Mouse (Mus musculus): ENCODE measurements at regions not wholly inside any gene's neighbourhood (a gene's known extent, or its start where the extent isn't known, plus 50 kb on each side); places are given as distances from the start of the nearest gene placed in this dataset.
"Not testable (repeated sequence)": the region's sequence is repeated elsewhere in the genome, so short reads cannot be mapped to it uniquely, and the experiment has no call there.

DNA sequence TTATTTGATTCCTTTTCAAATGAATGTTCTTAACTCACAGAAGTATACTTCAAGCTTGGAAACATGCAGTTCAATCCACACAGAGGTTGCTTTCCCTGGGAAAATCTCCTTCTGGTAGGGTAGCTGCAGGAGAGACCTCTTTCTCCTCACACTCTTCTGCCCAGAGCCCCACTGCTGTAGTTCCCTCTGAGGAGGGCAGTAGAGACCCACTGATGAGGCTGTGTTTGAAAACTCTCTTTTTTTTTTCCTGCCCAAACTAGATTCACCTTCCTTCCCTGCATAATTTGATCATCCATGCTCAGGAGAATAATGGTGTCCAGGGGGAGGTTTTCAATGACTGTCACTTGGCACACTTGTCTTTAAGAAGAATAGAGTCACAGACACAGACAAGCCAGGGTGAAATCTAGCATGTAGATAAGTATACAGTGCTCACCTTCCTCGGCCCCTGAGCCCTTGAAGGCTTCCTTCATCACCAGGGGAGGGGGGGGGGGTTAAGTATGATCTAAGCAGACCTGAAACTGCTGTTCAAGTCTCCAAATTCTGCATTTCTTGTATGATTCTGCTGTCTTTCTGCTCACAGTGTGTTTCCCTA lies 457.3 kb upstream of the Nrsn1 start:
- peak; percentile 50 for DNase-seq (ENCODE audit: low spot score)

DNA sequence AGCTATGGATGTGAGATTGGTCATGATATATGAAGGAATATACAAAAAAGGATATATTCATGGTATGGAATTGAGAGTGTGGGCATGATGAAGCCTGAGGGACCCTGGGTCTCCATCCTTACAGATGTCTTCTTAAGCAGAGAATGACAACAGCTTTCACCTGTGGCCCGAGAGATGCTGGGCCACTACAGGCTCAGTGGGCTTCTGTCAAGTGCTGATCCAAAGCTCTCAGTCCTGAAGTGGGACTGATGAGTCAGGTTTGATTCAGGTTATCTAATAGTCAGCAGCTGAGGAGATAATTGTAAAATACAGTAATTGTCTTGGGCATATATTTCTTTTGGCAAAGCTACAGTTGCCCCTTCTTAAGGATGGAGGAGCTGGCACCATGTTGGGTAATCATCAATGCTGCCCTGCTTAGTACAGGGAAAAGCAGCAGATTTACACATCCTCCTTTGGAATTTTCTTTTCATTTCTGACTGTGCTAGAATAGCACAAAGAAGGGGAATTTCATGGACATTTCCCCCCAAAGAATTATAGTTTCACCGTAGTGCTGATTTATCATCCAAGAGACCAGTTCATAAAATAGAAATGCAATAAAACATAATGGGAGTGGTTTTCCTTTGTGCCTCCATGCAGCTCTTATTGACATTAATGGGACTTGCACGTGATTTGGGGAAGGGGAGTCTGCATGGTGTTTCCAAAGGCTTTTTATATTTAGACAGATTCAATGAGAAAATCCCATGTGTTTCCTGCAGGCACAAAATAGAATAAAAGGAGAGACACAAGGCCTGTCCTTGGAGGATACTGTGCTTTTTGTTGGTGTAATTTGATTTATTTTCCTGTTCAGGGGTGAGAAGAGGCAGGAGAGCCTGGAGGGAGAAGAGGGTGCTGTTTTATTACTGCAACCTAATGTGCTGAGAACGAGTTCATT lies 452.6 kb upstream of the Nrsn1 start:
- DNase-seq (ENCODE audit: low spot score): no peak

- peak; percentile 25 for DNase-seq (ENCODE audit: low spot score)
These were observed 430.7 kb upstream of the Nrsn1 start for GRCm38 (mm10) chr13:25700965-25701364.

- no peak for DNase-seq (ENCODE audit: low spot score)
These were observed 425.7 kb upstream of the Nrsn1 start for GRCm38 (mm10) chr13:25695956-25696355.

DNA sequence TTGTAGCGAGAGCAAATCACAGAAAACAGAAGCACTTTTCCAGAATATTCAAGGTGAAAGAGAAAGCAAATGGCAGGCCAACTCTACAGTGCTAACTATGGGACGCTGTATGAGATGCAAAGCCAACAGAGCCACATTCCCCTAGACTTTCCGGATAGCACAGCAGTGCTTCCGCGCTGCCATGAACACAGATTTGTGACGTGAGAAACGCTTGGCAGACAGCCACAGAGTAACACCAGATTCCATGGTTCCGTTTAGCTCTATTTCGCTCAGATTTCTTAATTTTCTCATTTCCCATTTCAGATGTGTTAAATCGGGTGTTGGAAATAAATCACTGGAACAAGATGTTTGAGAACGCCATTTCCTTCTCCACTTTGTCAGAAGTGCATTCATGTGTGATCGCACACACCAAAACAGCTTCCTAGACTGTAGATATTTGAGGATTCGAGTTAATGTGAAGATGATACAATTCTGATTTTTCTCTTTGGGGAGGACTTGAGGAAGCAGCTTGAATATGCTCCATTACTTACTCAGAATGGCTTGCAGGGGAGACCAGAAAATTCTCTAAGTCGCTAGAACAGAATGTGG lies 424.8 kb upstream of the Nrsn1 start:
- no peak for DNase-seq (ENCODE audit: low spot score)

- DNase-seq (ENCODE audit: low spot score): no peak
These were observed 408.0 kb upstream of the Nrsn1 start for GRCm38 (mm10) chr13:25678221-25678735.

DNA sequence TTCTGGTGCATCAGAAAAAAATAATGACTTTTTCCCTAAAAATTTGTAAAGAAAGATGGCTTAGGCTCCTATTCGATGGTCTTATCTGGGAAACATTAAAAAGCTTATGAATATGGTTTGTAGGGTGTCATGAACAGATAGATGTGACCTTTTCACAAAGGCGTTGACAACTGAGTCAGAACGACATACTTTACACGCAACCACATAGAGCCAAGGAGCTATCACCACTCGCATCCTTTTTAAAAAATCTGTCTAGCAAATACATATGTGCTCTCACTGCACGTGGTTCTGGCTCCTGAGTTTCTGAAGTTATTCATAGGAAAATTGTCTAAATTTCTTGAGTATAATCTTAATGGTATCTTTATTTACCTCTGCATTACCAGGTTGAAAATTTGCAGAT lies 404.9 kb upstream of the Nrsn1 start:
- no peak for DNase-seq (ENCODE audit: low spot score)

GRCm38 (mm10) chr13:25666022-25666421 lies 395.7 kb upstream of the Nrsn1 start:
- DNase-seq (ENCODE audit: low spot score): no peak

GRCm38 (mm10) chr13:25664963-25665606 lies 394.8 kb upstream of the Nrsn1 start:
- no peak for DNase-seq (ENCODE audit: low spot score)

DNA sequence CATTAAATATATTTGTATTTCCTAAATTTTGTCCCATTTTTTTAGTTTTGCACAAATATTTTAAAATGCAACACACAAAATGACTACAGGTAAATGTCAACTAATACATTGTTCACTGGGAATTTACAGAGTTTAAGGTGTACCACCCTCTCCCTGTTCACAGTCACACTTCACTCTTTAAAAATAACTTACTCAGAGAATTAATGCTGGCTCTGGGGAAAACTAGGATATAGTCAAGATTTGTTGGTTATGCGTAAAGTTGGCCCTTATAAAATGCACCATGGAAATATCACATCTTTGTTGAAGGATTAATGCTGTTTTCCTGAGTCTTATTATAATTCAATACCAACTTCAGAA lies 378.1 kb upstream of the Nrsn1 start:
- no peak for DNase-seq (ENCODE audit: low spot score)

GRCm38 (mm10) chr13:25647711-25648429 lies 377.6 kb upstream of the Nrsn1 start:
- no peak for DNase-seq (ENCODE audit: low spot score)

DNA sequence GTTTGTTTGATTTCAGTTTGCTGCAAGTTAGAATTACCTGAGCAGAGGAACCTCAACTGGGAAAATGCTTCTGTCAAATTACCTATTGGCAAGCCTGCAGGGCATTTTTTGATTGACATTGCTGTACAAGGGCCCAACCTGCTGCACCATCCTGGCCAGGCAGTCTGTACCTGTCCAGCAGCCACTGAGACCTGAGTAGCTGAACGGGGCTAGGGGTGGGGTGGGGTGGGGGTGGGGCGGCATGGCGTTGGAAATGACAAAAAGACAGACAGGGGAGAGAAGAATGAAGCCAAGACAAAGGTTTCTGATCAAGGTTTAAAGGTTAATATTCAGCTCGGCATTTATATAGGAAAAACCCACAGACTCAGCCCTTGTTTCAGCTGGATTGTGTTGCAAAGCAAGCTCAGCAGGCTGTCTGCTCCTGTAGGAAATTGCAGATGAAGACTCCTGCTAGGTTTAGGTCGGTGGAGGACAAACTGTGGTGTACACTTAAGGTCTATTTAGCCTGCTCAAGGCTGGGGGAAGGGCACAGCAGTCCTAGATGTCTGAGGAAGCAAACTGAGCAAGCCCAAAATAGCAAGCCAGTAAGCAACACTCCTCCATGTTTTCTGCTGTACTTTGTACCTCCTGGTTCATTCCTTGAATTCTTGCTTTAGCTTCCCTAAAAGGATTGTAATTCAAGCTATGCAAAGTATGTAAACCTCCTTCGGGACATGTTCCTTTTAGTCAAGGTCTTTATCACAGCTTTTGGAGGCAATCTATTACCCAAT lies 369.4 kb upstream of the Nrsn1 start:
- DNase-seq (ENCODE audit: low spot score): no peak

DNA sequence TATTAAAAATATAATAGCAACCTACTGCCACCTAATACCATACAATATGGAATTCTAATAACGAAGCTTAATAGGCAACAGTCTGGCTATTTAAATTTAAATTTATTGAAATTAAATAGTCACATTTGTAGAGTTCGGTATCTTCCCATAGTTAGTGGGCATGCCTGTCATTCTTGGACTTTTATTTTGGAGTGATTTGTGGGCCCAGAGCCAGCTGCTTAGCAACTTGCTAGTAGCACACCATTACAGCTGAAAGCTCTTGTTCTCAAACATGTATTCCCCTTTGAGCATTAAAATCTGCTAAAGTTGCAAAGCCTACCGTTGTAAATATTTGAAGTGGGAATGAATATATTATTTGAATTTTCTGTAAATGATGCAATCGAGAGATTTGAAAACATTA lies 359.2 kb upstream of the Nrsn1 start:
- DNase-seq (ENCODE audit: low spot score): peak; percentile 26

DNA sequence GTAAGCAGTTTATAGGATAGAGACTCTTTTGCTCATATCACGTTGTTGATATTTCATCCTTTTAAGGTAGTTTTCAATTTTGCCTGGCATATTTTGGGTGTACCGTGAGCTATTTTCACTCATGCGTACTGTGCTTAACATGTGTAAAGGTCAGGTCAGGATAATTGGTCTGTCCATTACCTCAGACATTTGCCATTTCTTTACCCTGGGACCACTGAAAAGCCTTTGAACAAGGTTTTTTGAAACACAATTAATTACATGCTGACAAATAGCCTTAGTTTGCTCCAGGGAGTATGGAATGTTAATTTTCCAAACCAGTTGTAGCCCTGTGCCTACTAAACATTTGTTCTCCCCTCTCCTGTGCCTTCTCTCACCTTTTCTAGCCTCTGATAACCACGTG lies 347.3 kb upstream of the Nrsn1 start:
- peak; percentile 19 for DNase-seq (ENCODE audit: low spot score)

DNA sequence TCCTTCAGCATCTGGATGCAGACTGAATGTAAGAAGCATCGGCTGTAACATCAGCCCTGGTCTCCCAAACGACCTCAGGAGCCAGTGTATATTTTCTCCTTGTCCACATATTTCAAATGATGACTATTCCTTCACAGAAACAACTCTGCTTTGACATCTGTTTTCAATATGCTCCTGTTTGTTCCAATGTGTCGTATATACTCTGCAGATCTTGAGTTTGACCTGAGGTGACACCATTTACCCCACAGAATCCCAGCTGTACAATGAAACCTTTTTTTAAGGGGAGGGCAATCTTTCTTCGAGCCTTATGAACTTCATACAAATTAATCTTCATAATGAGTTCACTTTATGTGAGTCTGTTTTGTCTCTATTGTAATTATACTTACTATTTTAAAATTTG lies 341.7 kb upstream of the Nrsn1 start:
- no peak for DNase-seq (ENCODE audit: low spot score)

DNA sequence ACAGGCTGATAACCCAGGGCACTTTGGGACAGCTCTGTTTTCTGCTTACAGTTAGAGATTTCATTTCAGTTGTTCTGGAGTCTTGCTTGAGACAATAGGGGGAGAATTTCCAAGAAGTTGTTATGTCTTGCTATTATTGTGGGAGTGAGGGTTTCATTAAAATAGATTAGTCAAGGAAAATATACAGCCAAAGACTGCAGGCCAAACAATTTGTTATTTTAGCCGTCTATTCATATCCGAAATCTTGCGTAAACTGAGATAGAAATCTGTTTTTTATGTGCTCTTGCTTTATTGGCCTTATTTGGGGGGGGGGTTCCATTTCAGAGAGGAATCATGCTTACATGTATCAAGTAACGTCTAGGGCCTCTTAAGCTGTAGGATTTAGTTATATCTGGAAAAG lies 339.3 kb upstream of the Nrsn1 start:
- no peak for DNase-seq (ENCODE audit: low spot score)

GRCm38 (mm10) chr13:25609241-25609640 lies 338.9 kb upstream of the Nrsn1 start:
- DNase-seq (ENCODE audit: low spot score): no peak

- not testable (repeated sequence) for DNase-seq (ENCODE audit: low spot score)
These were observed 331.0 kb upstream of the Nrsn1 start for GRCm38 (mm10) chr13:25601351-25601750.

GRCm38 (mm10) chr13:25594629-25595028 lies 324.3 kb upstream of the Nrsn1 start:
- no peak for DNase-seq (ENCODE audit: low spot score)

DNA sequence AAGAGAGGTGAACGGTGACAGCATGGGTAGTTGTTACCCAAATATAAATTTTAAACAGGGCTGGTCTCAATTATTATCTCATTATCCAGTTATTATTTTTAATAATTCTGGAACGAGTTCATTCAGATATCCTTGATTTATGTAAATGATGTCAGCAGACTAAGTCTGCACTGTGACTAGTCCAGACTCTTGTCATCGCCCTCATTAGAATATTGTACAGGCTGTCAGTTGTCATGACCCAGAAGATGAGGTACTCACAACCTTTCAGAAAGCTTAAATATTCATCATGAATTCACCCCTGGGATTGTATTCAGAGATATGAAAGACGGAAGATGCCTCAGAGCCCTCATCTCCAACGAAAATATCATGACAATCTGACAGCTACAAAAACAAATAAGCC lies 300.3 kb upstream of the Nrsn1 start:
- no peak for DNase-seq (ENCODE audit: low spot score)

- peak; percentile 88 for DNase-seq (ENCODE audit: low spot score)
These were observed 292.4 kb upstream of the Nrsn1 start for GRCm38 (mm10) chr13:25562746-25563145.

All from retina, embryonic 14.5 days (tissue).